Mouse (Mus musculus): ENCODE results near the gene B430306N03Rik. TPM values are rescaled to one million over a fixed set of nuclear protein-coding genes. Genes with fewer than 3 reads are reported as not detected.
A peak's percentile ranks its signal among the peaks of the same experiment; 100 is the strongest.
"Not testable (repeated sequence)": the region's sequence is repeated elsewhere in the genome, so short reads cannot be mapped to it uniquely, and the experiment has no call there.

B430306N03Rik gene
- total RNA-seq (2021) = under 1 TPM in 1 of 2 experiments, not detected in 1; 0.12 TPM

GRCm38 (mm10) chr17:48315905-48316579 is at the start of gene B430306N03Rik:
Gene B430306N03Rik (plus strand): TSS chr17:48316141.
- DNase-seq; intact Hi-C loops (cut with DNase I): not testable (repeated sequence)

- intact Hi-C loops (cut with DNase I) = no loop called here
- DNase-seq = no peak
Measured at GRCm38 (mm10) chr17:48266610-48267304, 49.2 kb upstream of the B430306N03Rik start.

- intact Hi-C loops (cut with DNase I) = no loop called here
- no peak for DNase-seq
Measured at GRCm38 (mm10) chr17:48267591-48267990, 48.4 kb upstream of the B430306N03Rik start.

GRCm38 (mm10) chr17:48268276-48268675 is 47.7 kb upstream of the B430306N03Rik start:
- intact Hi-C loops (cut with DNase I) = no loop called here
- no peak for DNase-seq

- intact Hi-C loops (cut with DNase I) = loop anchor here (10.0 kb wide), 1 partner anchor 125 kb away; no protein-coding TSS in a partner anchor
- no peak for DNase-seq
Measured at GRCm38 (mm10) chr17:48269833-48270232, 46.1 kb upstream of the B430306N03Rik start.

GRCm38 (mm10) chr17:48272158-48272557 is 43.8 kb upstream of the B430306N03Rik start:
- intact Hi-C loops (cut with DNase I) = loop anchor here (10.0 kb wide), 1 partner anchor 123 kb away; no protein-coding TSS in a partner anchor
- DNase-seq = no peak

- intact Hi-C loops (cut with DNase I) = loop anchor here (10.0 kb wide), 1 partner anchor 122 kb away; no protein-coding TSS in a partner anchor
- DNase-seq = no peak
Measured at GRCm38 (mm10) chr17:48272598-48272997, 43.3 kb upstream of the B430306N03Rik start.

GRCm38 (mm10) chr17:48274098-48274497 is 41.8 kb upstream of the B430306N03Rik start:
- intact Hi-C loops (cut with DNase I) = loop anchor here (10.0 kb wide), 1 partner anchor 121 kb away; no protein-coding TSS in a partner anchor
- no peak for DNase-seq

- intact Hi-C loops (cut with DNase I) = loop anchor here (10.0 kb wide), 1 partner anchor 120 kb away; no protein-coding TSS in a partner anchor
Measured at GRCm38 (mm10) chr17:48274885-48275284, 41.1 kb upstream of the B430306N03Rik start.

GRCm38 (mm10) chr17:48275736-48276135 is 40.2 kb upstream of the B430306N03Rik start:
- intact Hi-C loops (cut with DNase I) = loop anchor here (10.0 kb wide), 1 partner anchor 119 kb away; no protein-coding TSS in a partner anchor
- no peak for DNase-seq

More at GRCm38 (mm10) chr17:48274885-48275284, 41.1 kb upstream of the B430306N03Rik start:
- DNase-seq = peak; percentile 83

GRCm38 (mm10) chr17:48278381-48278780 is 37.6 kb upstream of the B430306N03Rik start:
- DNase-seq = no peak
- intact Hi-C loops (cut with DNase I) = loop anchor here (10.0 kb wide), 1 partner anchor 116 kb away; no protein-coding TSS in a partner anchor

- no peak for DNase-seq
- intact Hi-C loops (cut with DNase I) = loop anchor here (10.0 kb wide), 1 partner anchor 116 kb away; no protein-coding TSS in a partner anchor
Measured at GRCm38 (mm10) chr17:48279002-48279401, 36.9 kb upstream of the B430306N03Rik start.

- intact Hi-C loops (cut with DNase I) = no loop called here
- no peak for DNase-seq
Measured at GRCm38 (mm10) chr17:48280943-48281738, 34.8 kb upstream of the B430306N03Rik start.

GRCm38 (mm10) chr17:48281739-48282085 is 34.2 kb upstream of the B430306N03Rik start:
- peak; percentile 24 for DNase-seq
- intact Hi-C loops (cut with DNase I) = no loop called here

- intact Hi-C loops (cut with DNase I) = no loop called here
- DNase-seq = no peak
Measured at GRCm38 (mm10) chr17:48286765-48287164, 29.2 kb upstream of the B430306N03Rik start.

GRCm38 (mm10) chr17:48287276-48287675 is 28.7 kb upstream of the B430306N03Rik start:
- no peak for DNase-seq
- intact Hi-C loops (cut with DNase I) = no loop called here

GRCm38 (mm10) chr17:48293500-48294194 is 22.3 kb upstream of the B430306N03Rik start:
- no peak for DNase-seq
- intact Hi-C loops (cut with DNase I) = no loop called here

- DNase-seq = no peak
- intact Hi-C loops (cut with DNase I) = no loop called here
Measured at GRCm38 (mm10) chr17:48299203-48299602, 16.7 kb upstream of the B430306N03Rik start, which contains the start of gene Treml2. Gene Treml2 (plus strand): TSS chr17:48299498.

GRCm38 (mm10) chr17:48299756-48300155 is 16.2 kb upstream of the B430306N03Rik start:
- intact Hi-C loops (cut with DNase I) = no loop called here
- no peak for DNase-seq

- intact Hi-C loops (cut with DNase I) = no loop called here
- DNase-seq = no peak
Measured at GRCm38 (mm10) chr17:48300199-48300598, 15.7 kb upstream of the B430306N03Rik start.
